Mouse (Mus musculus) limb, embryonic 12.5 days (tissue): ENCODE results near the gene Capsl. TPM values are rescaled to one million over a fixed set of nuclear protein-coding genes. Genes with fewer than 3 reads are reported as not detected.

ENCODE experiments used
- ATAC-seq: fragments of 200-750 bp; cut with Nextera tagmentation; 2 replicates; pipeline ENCODE4 v1.8.0; 2017; ENCODE audit warnings: low read depth, moderate TSS enrichment; ENCODE audit not compliant: insufficient number of reproducible peaks, insufficient read depth, low FRiP score, low TSS enrichment
- H3K27ac ChIP-seq: fragments of 300-500 bp; sonication (generic); 2 replicates; pipeline ENCODE4 v1.5.1; 2016; ENCODE audit warnings: mild to moderate bottlenecking, moderate library complexity
- H3K27me3 ChIP-seq: fragments of 300-500 bp; sonication (generic); 2 replicates; pipeline ENCODE4 v1.6.1; 2016; ENCODE audit warnings: mild to moderate bottlenecking, moderate library complexity
- H3K36me3 ChIP-seq: fragments of 300-500 bp; sonication (generic); 2 replicates; pipeline ENCODE4 v1.6.1; 2016; ENCODE audit warnings: mild to moderate bottlenecking, moderate library complexity
- H3K4me1 ChIP-seq: fragments of 300-500 bp; sonication (generic); replicated peaks from 2 replicates; pipeline ENCODE4 v1.6.1; 2016
- H3K4me2 ChIP-seq: fragments of 300-500 bp; sonication (generic); 2 replicates; pipeline ENCODE4 v1.6.1; 2016; ENCODE audit warnings: mild to moderate bottlenecking, moderate library complexity
- H3K4me3 ChIP-seq: fragments of 300-500 bp; sonication (generic); replicated peaks from 2 replicates; pipeline ENCODE4 v1.5.1; 2016; ENCODE audit warnings: mild to moderate bottlenecking
- H3K9ac ChIP-seq: fragments of 300-500 bp; sonication (generic); replicated peaks from 2 replicates; pipeline ENCODE4 v1.6.1; 2016; ENCODE audit warnings: mild to moderate bottlenecking, moderate library complexity
- H3K9me3 ChIP-seq: fragments of 300-500 bp; sonication (generic); 2 replicates; pipeline ENCODE4 v1.6.1; 2016; ENCODE audit warnings: mild to moderate bottlenecking, moderate library complexity
- WGBS: fragments of 180-500 bp; shearing (Covaris S2); methylation state at CpG from one replicate; pipeline ENCODE4 v1.1.7; 2016; 5-methylcytosine and 5-hydroxymethylcytosine counted together
- polyA plus RNA-seq: library from polyadenylated mRNA; unstranded; fragments of >200 nt; fragmentation: Nextera tagmentation; extraction: Ambion mirVana; gene quantifications from 2 replicates; pipeline ENCODE4 v1.2.1, GENCODE M21; 2016

Gene Capsl
- polyA plus RNA-seq, 1 experiment from 2014 or later = 1.3 TPM

- Histone ChIP-seq H3K4me3 (no peak overlapping the region), H3K27ac (no peak overlapping the region), H3K4me1 (no peaks in the 10 kb centered on the region), H3K4me2 (no peak overlapping the region), H3K9ac (no peak overlapping the region), H3K9me3 (no peaks in the 10 kb centered on the region), H3K27me3 (no peaks in the 10 kb centered on the region), H3K36me3 (no peaks in the 10 kb centered on the region)
- WGBS = 61% methylated on average over 3 of the region's 3 CpGs
- no peak for ATAC-seq
Measured at GRCm38 (mm10) chr15:9472167-9472566, 36.3 kb downstream of the Capsl start.

GRCm38 (mm10) chr15:9472618-9473017 is 36.8 kb downstream of the Capsl start:
- no peak overlapping the region for H3K4me2 ChIP-seq
- no peak for ATAC-seq
- H3K36me3 ChIP-seq = no peaks in the 10 kb centered on the region
- no peak overlapping the region for H3K9ac ChIP-seq
- 76% methylated on average over 3 of the region's 3 CpGs for WGBS
- no peaks in the 10 kb centered on the region for H3K9me3 ChIP-seq
- no peaks in the 10 kb centered on the region for H3K4me1 ChIP-seq
- H3K27ac ChIP-seq = no peak overlapping the region
- H3K27me3 ChIP-seq = no peaks in the 10 kb centered on the region
- H3K4me3 ChIP-seq = no peak overlapping the region

GRCm38 (mm10) chr15:9473188-9473587 is 37.4 kb downstream of the Capsl start:
- H3K4me1 ChIP-seq = no peaks in the 10 kb centered on the region
- H3K9me3 ChIP-seq = no peaks in the 10 kb centered on the region
- no peaks in the 10 kb centered on the region for H3K36me3 ChIP-seq
- H3K4me2 ChIP-seq = no peak overlapping the region
- no peak overlapping the region for H3K27ac ChIP-seq
- H3K4me3 ChIP-seq = no peak overlapping the region
- no peak for ATAC-seq
- H3K9ac ChIP-seq = no peak overlapping the region
- 85% methylated on average over 1 of the region's 1 CpGs for WGBS
- H3K27me3 ChIP-seq = no peaks in the 10 kb centered on the region

DNA sequence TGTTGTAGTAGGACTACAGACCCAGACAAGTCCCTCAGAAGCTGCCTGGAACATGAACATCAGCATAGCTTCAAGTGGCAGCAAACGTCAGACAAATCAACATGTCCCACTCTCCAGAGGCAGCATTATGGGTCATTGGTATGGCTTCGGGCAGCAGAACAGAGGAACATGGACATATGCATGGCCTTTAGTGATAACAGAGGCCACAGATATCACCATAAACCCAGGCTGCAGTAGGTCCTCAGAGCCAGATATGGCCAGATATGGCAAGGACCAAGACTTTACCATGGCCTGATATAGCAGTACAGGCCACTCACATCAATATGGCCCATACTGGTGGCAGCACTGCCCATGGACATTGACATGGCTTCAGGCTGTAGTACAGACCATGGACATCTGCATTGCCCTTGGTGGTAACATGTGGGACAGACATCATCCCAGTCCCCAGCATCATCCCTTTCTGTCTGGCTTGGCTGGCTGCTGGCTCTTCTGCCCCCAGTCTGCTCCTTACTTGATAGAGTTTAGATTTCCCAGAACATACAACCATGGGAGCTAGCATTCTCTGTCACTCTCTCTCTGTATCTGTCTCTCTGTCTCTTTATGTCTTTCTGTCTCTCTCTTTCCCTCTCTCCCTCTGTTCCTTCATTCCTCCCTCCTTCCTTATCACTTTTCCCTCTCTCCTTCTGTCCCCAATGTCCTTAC is 53.7 kb downstream of the Capsl start:
- Histone ChIP-seq H3K9ac (no peak overlapping the region), H3K9me3 (no peaks in the 10 kb centered on the region), H3K27ac (no peak overlapping the region), H3K4me1 (no peaks in the 10 kb centered on the region), H3K4me3 (no peak overlapping the region), H3K4me2 (no peak overlapping the region), H3K27me3 (no peaks in the 10 kb centered on the region), H3K36me3 (no peaks in the 10 kb centered on the region)
- ATAC-seq = no peak
- WGBS = 89% methylated on average over 2 of the region's 2 CpGs

DNA sequence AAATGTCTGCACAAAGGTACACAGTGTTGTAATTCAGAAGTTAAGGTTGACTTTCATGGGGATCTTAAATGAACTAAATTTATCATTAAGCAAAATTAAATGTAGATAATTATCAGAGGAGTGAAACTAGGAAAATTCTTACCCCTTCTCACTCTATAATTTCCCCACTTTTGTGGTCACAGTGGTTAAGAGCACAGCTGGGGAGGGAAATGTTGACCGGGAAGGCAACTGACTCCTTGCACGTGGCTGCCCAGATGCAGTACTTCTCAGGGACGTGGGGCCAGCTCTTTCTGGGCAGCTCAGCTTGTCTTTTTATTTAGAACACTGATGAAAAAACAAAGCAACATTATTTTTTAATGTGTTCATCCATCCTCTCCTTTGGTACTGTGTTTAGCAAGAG is 56.2 kb downstream of the Capsl start:
- H3K9ac ChIP-seq = no peak overlapping the region
- no peak overlapping the region for H3K4me3 ChIP-seq
- no peaks in the 10 kb centered on the region for H3K27me3 ChIP-seq
- 75% methylated on average over 3 of the region's 3 CpGs for WGBS
- no peak overlapping the region for H3K27ac ChIP-seq
- ATAC-seq = no peak
- H3K4me2 ChIP-seq = no peak overlapping the region
- H3K9me3 ChIP-seq = no peaks in the 10 kb centered on the region
- H3K4me1 ChIP-seq = no peaks in the 10 kb centered on the region
- no peaks in the 10 kb centered on the region for H3K36me3 ChIP-seq

Other genes starting within 250 kb of the Capsl start
- gene Ugt3a1, start 159.1 kb upstream of the Capsl start, polyA plus RNA-seq = not detected in 2 replicates
- not detected in 2 replicates for gene Ugt3a2, start 100.5 kb upstream of the Capsl start, polyA plus RNA-seq
- gene Il7r, start 94.1 kb downstream of the Capsl start, polyA plus RNA-seq = 0.05 TPM in 1 of 2 replicates, not detected in the other